Mouse (Mus musculus): ENCODE measurements around the gene Ccdc155.

DNA sequence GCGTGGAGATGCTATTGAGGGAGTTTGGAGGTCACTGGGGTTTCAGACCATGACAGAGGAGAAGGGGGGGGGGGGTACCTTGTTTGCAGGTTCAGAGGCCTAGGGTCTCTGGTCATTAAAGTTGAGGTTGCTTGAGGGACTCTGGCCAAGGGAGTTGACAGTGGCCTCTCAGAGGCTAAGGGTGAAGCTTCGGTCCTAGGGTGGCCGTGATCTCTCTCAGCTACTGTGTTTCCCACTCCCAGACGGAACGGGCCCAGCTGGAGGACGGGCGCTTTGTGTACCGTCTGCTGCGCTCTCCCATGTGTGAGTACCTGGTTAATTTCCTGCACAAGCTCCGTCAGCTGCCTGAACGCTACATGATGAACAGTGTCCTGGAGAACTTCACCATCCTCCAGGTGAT, 27.2 kb upstream of the Ccdc155 start:
- no peak for TF ChIP-seq POLR2A (IDR thresholded peaks at IDR 0.05; ENCODE audit: borderline replicate concordance, extremely low read depth, low read depth, low read length)
- no peak for TF ChIP-seq CTCF (IDR thresholded peaks at IDR 0.05; ENCODE audit: insufficient read depth, low read length)
